Mouse (Mus musculus): ENCODE data around the gene Grid1.

DNA sequence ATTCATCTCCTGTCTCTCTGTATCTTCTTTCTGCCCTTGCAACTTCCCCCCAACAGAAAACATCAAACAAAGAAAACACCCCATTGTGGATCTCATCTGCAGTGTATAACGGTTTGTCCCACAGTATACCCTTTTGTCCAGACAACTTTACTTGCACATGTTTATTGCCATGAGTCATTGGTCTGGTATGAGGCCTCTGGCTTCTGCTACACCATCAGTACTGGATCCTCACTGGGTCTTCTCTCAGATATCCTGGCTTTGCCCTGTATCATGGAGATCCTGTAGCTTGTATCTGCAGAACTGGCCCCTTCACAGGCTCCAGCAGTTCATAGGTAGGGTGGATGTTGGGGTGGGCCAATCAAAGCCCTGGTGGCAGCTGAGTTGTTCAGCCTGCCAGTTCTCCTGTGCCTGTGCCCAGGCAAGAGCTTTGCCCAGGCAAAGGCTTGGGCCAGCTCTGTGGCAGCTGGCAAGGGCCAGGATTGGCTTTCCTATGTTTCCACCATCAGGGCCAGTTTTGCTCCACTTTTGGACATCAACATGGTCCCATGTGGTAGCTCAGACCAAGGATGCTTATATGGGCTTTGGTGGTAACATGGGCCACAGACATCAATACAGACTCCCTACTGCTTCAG, 26.4 kb upstream of the Grid1 start:
- no peak for TF ChIP-seq POLR2A (IDR thresholded peaks at IDR 0.05; ENCODE audit: borderline replicate concordance, extremely low read depth, low read depth, low read length)
- no peak for TF ChIP-seq CTCF (IDR thresholded peaks at IDR 0.05; ENCODE audit: insufficient read depth, low read length)
